Mouse (Mus musculus) midbrain, embryonic 14.5 days (tissue): ENCODE data around the gene Mb. TPM values are rescaled to one million over a fixed set of nuclear protein-coding genes. Genes with fewer than 3 reads are reported as not detected.

Experiments
- ATAC-seq: fragments of 200-750 bp; cut with Nextera tagmentation; 2 replicates; pipeline ENCODE4 v1.8.0; 2017; ENCODE audit warnings: moderate number of reproducible peaks, moderate library complexity; ENCODE audit not compliant: low FRiP score, low TSS enrichment
- DNase-seq: peaks from one replicate; pipeline ENCODE4 v3.0.0-alpha.2; 2015
- H3K27ac ChIP-seq: fragments of 300-500 bp; sonication (generic); replicated peaks from 2 replicates; pipeline ENCODE4 v1.5.1; 2014; ENCODE audit warnings: mild to moderate bottlenecking, low read depth, low read length, moderate library complexity
- H3K27me3 ChIP-seq: fragments of 300-500 bp; sonication (generic); 2 replicates; pipeline ENCODE4 v1.6.1; 2014; ENCODE audit warnings: low read length, control low read depth, mixed read lengths; ENCODE audit not compliant: control insufficient read depth, insufficient read depth
- H3K36me3 ChIP-seq: fragments of 300-500 bp; sonication (generic); 2 replicates; pipeline ENCODE4 v1.6.1; 2014; ENCODE audit warnings: low read length, control low read depth; ENCODE audit not compliant: control insufficient read depth, insufficient read depth
- H3K4me1 ChIP-seq: fragments of 300-500 bp; sonication (generic); 2 replicates; pipeline ENCODE4 v1.6.1; 2014; ENCODE audit warnings: mild to moderate bottlenecking, antibody characterized with exemption, low read length, control low read depth; ENCODE audit not compliant: control insufficient read depth, insufficient read depth
- H3K4me2 ChIP-seq: fragments of 300-500 bp; sonication (generic); 2 replicates; pipeline ENCODE4 v1.6.1; 2014; ENCODE audit warnings: mild to moderate bottlenecking, low read length, moderate library complexity
- H3K4me3 ChIP-seq: fragments of 300-500 bp; sonication (generic); replicated peaks from 2 replicates; pipeline ENCODE4 v1.5.1; 2014; ENCODE audit warnings: low read depth, low read length
- H3K9ac ChIP-seq: fragments of 300-500 bp; sonication (generic); replicated peaks from 2 replicates; pipeline ENCODE4 v1.6.1; 2014; ENCODE audit warnings: mild to moderate bottlenecking, low read length, moderate library complexity
- H3K9me3 ChIP-seq: fragments of 300-500 bp; sonication (generic); 2 replicates; pipeline ENCODE4 v1.6.1; 2016; ENCODE audit warnings: low read length, control low read depth, mixed read lengths; ENCODE audit not compliant: control insufficient read depth
- WGBS: fragments of 180-500 bp; shearing (Covaris S2); extraction: QIAGEN DNeasy Blood & Tissue Kit; methylation state at CpG from one replicate; pipeline ENCODE4 v1.1.7; 2014; 5-methylcytosine and 5-hydroxymethylcytosine counted together
- polyA plus RNA-seq: library from polyadenylated mRNA; unstranded; fragments of >200 nt; fragmentation: Nextera tagmentation; extraction: Ambion mirVana; gene quantifications from 2 replicates; pipeline ENCODE4 v1.2.1, GENCODE M21; 2014

Gene Mb
- polyA plus RNA-seq, 1 experiment from 2014 or later: 0.57 TPM

DNA sequence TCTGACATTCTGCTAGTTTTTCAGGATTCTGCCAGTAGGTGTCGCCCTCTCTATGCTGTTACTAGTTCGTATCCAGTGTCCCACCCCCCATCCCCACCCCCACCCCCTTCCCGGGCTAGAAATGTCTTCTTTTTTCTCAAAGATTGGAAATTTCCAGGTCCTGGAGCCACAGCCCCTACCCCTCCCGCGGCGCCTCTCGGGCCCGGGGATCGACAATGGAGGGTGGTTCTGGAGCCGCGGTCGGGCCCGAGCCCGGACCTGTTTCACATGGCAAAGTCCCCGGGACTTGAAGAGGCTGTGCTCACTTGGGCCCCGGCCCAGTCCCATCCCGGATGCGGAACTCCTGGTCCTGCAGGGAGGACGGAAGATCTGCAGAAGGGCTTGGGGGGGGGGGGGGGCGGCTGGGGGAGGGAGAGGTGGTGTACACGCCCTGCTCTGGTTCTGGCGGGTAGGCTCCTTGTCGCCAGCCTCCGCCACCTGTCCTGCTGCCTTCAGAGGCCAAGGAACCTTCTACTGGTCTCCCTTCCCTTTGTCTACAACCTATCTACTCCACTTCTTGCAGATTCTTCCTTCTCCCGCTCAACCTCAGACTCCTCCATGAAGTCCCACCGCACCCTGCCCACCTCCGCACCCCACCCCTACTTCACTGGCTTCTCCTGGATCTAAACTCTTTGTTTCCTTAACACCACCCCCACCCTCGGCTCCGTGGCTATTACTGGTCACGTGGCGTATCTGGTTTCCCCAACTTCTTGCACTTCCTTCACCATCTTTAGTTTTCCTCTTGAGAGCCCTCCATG is 76.4 kb downstream of the Mb start:
- peak overlapping the region; percentile 71 for H3K9ac ChIP-seq
- ATAC-seq: peak; percentile 31; the same call in 1 of the 2 replicates
- peak overlapping the region; percentile 73 for H3K4me2 ChIP-seq
- no peaks in the 10 kb centered on the region for H3K4me1 ChIP-seq
- DNase-seq: peak; percentile 95
- H3K9me3 ChIP-seq: no peaks in the 10 kb centered on the region
- H3K36me3 ChIP-seq: no peaks in the 10 kb centered on the region
- no peaks in the 10 kb centered on the region for H3K27me3 ChIP-seq
- 8% methylated on average over 30 of the region's 31 CpGs for WGBS
- peak overlapping the region; percentile 37; the same call in 1 of the 2 replicates for H3K27ac ChIP-seq
- peak overlapping the region; percentile 49 for H3K4me3 ChIP-seq

DNA sequence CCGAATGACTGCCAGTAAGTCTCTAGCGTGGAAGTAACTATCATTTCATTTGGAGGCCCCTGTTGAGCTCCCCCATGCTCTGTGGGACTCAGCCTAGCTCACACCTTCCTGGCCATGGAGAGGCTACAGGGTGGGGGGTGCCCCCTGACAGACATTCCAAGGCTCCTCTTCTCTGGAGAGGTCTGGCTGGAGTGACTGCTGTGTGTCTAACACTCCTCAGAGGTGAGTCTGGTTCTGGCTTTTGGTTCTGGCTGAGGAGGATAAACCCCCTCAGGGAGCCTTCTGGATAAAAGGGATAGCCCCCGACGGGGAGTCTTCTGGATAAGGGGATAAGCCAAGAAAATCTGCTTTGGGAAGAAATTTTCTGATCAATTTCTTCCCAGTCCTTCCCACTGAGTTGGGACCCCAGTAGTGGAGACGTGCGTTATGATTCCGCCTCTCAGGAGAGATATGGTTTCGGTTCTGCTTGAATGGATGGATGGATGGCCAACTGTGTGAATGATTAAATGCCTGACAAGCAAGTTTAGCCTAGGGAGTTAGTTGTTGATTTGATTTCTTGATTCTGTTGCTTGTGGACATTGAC is 77.1 kb downstream of the Mb start:
- no peak overlapping the region for H3K27ac ChIP-seq
- H3K4me3 ChIP-seq: peak overlapping the region; percentile 49
- H3K4me2 ChIP-seq: peak overlapping the region; percentile 73
- DNase-seq (no peak), ATAC-seq (no peak)
- H3K4me1 ChIP-seq: no peaks in the 10 kb centered on the region
- WGBS: 29% methylated on average over 8 of the region's 8 CpGs
- H3K9me3 ChIP-seq: no peaks in the 10 kb centered on the region
- no peaks in the 10 kb centered on the region for H3K27me3 ChIP-seq
- no peaks in the 10 kb centered on the region for H3K36me3 ChIP-seq
- no peak overlapping the region for H3K9ac ChIP-seq

GRCm38 (mm10) chr15:76972661-76973060 is 77.8 kb downstream of the Mb start:
- no peak overlapping the region for H3K27ac ChIP-seq
- H3K4me2 ChIP-seq: no peak overlapping the region
- no peaks in the 10 kb centered on the region for H3K27me3 ChIP-seq
- DNase-seq (no peak), ATAC-seq (no peak)
- WGBS: 93% methylated on average over 4 of the region's 4 CpGs
- H3K9me3 ChIP-seq: no peaks in the 10 kb centered on the region
- no peaks in the 10 kb centered on the region for H3K4me1 ChIP-seq
- H3K9ac ChIP-seq: no peak overlapping the region
- H3K36me3 ChIP-seq: no peaks in the 10 kb centered on the region
- no peak overlapping the region for H3K4me3 ChIP-seq

Other genes with a start within 250 kb of the Mb start
- gene Zfp251, start 179.2 kb downstream of the Mb start, polyA plus RNA-seq: 37.1 and 44.9 TPM in 2 replicates
- gene Zfp7, start 171.4 kb downstream of the Mb start, polyA plus RNA-seq: 10.0 and 10.2 TPM in 2 replicates
- gene Gm49527, start 171.3 kb downstream of the Mb start, polyA plus RNA-seq: 0.57 and 3.6 TPM in 2 replicates
- gene Zfp647, start 125.2 kb downstream of the Mb start, polyA plus RNA-seq: 22.6 and 24.1 TPM in 2 replicates
- gene 1110038F14Rik, start 102.2 kb downstream of the Mb start, polyA plus RNA-seq: 43.0 and 45.1 TPM in 2 replicates
- gene Apol6, start 5.9 kb downstream of the Mb start, polyA plus RNA-seq: 0.15 TPM in 1 of 2 replicates, not detected in the other